Mouse (Mus musculus) CH12.LX (cell line): ENCODE data around the gene Cfap206. TPM values are rescaled to one million over a fixed set of nuclear protein-coding genes. Genes with fewer than 3 reads are reported as not detected.

Experiments used
- DNase-seq: peaks from one replicate; pipeline ENCODE4 v3.0.0-alpha.2; 2013; ENCODE audit errors: extremely low read depth
- H3K27ac ChIP-seq: 2 replicates; pipeline ENCODE4 v1.5.1; 2012; ENCODE audit warnings: low read depth, mild to moderate bottlenecking, control low read depth, moderate library complexity; ENCODE audit not compliant: insufficient read depth
- H3K27me3 ChIP-seq: replicated peaks from 2 replicates; pipeline ENCODE3; 2012; ENCODE audit warnings: inconsistent platforms
- H3K36me3 ChIP-seq, 2 experiments: replicated peaks in 1 of 2; 2 replicates each; pipeline versions ENCODE3 to v1.6.1; 2012; ENCODE audit warnings: inconsistent platforms in 1 of 2, low read length in 1 of 2, mild to moderate bottlenecking in 1 of 2, mixed read lengths in 1 of 2, moderate library complexity in 1 of 2; ENCODE audit not compliant: control insufficient read depth in 1 of 2, insufficient read depth in 1 of 2
- H3K4me1 ChIP-seq, 2 experiments: 2 replicates each; pipeline ENCODE4 v1.6.1; 2012; ENCODE audit warnings: inconsistent platforms in 1 of 2, moderate library complexity in 1 of 2; ENCODE audit not compliant: insufficient read depth in 2 of 2, control insufficient read depth in 1 of 2
- H3K4me2 ChIP-seq: 2 replicates; pipeline ENCODE4 v1.6.1; 2012; ENCODE audit warnings: low read depth, mild to moderate bottlenecking, control low read depth; ENCODE audit not compliant: poor library complexity, insufficient read depth, severe bottlenecking
- H3K4me3 ChIP-seq, 3 experiments: fragments of 150-350 bp in 1 of 3; sonication (generic) in 1 of 3; replicated peaks in 1 of 3; 2 replicates each; pipeline versions ENCODE3 to v1.5.1; 2011 to 2012; ENCODE audit warnings: low read depth in 2 of 3, low read length in 2 of 3, mild to moderate bottlenecking in 2 of 3, moderate library complexity in 2 of 3, control low read depth in 1 of 3, improper control_type of control experiment in 1 of 3, inconsistent platforms in 1 of 3, mixed read lengths in 1 of 3; ENCODE audit not compliant: poor library complexity in 1 of 3
- H3K79me2 ChIP-seq: replicated peaks from 2 replicates; pipeline ENCODE4 v1.6.1; 2012; ENCODE audit warnings: mild to moderate bottlenecking, moderate library complexity; ENCODE audit not compliant: control insufficient read depth, poor library complexity, insufficient read depth, severe bottlenecking; ENCODE audit errors: extremely low read depth
- H3K9ac ChIP-seq: 2 replicates; pipeline ENCODE4 v1.6.1; 2012; ENCODE audit warnings: low read depth, mild to moderate bottlenecking, control low read depth, moderate library complexity; ENCODE audit not compliant: insufficient read depth
- H3K9me3 ChIP-seq: replicated peaks from 2 replicates; pipeline ENCODE3; 2012; ENCODE audit warnings: low read length, inconsistent platforms, mixed read lengths
- CHD2 ChIP-seq: IDR thresholded peaks from 2 replicates; pipeline ENCODE4 v1.6.1; 2011; ENCODE audit warnings: low read length, improper control_type of control experiment
- E2F4 ChIP-seq: IDR thresholded peaks from 2 replicates; pipeline ENCODE4 v1.6.1; 2011; ENCODE audit warnings: low read depth, low read length, improper control_type of control experiment; ENCODE audit not compliant: insufficient replicate concordance
- EP300 ChIP-seq: IDR thresholded peaks from 2 replicates; pipeline ENCODE4 v1.6.1; 2011; ENCODE audit warnings: low read length, improper control_type of control experiment
- ETS1 ChIP-seq: conservative IDR thresholded peaks from 2 replicates; pipeline ENCODE4 v1.6.1; 2012; ENCODE audit warnings: low read depth, mild to moderate bottlenecking, inconsistent platforms, low read length, improper control_type of control experiment, moderate library complexity
- GABPA ChIP-seq: IDR thresholded peaks from 2 replicates; pipeline ENCODE4 v1.6.1; 2012; ENCODE audit warnings: low read depth, low read length, improper control_type of control experiment, inconsistent platforms; ENCODE audit not compliant: insufficient replicate concordance
- HCFC1 ChIP-seq: IDR thresholded peaks from 2 replicates; pipeline ENCODE4 v1.6.1; 2012; ENCODE audit warnings: low read depth, mild to moderate bottlenecking, inconsistent platforms, low read length, improper control_type of control experiment
- JUN ChIP-seq: IDR thresholded peaks from 2 replicates; pipeline ENCODE4 v1.6.1; 2011; ENCODE audit warnings: low read depth, mild to moderate bottlenecking, low read length, improper control_type of control experiment, moderate library complexity; ENCODE audit not compliant: insufficient read depth
- JUND ChIP-seq: conservative IDR thresholded peaks from 2 replicates; pipeline ENCODE4 v1.6.1; 2011; ENCODE audit warnings: low read depth, low read length, improper control_type of control experiment
- MAX ChIP-seq: IDR thresholded peaks from 2 replicates; pipeline ENCODE4 v1.6.1; 2011; ENCODE audit warnings: low read length, improper control_type of control experiment
- MXI1 ChIP-seq: IDR thresholded peaks from 2 replicates; pipeline ENCODE4 v1.6.1; 2011; ENCODE audit warnings: mild to moderate bottlenecking, low read depth, low read length, improper control_type of control experiment
- NELFE ChIP-seq: IDR thresholded peaks from 2 replicates; pipeline ENCODE4 v1.6.1; 2011; ENCODE audit warnings: low read depth, low read length, improper control_type of control experiment
- NRF1 ChIP-seq: IDR thresholded peaks from 2 replicates; pipeline ENCODE4 v1.6.1; 2014; ENCODE audit warnings: low read depth, mild to moderate bottlenecking, inconsistent platforms, low read length, improper control_type of control experiment, moderate library complexity
- SIN3A ChIP-seq: IDR thresholded peaks from 2 replicates; pipeline ENCODE4 v1.6.1; 2012; ENCODE audit warnings: low read length, improper control_type of control experiment, inconsistent platforms
- SMC3 ChIP-seq: IDR thresholded peaks from 2 replicates; pipeline ENCODE4 v1.6.1; 2011; ENCODE audit warnings: low read depth, low read length, improper control_type of control experiment
- TCF12 ChIP-seq: IDR thresholded peaks from 2 replicates; pipeline ENCODE4 v1.6.1; 2014; ENCODE audit warnings: low read depth, mild to moderate bottlenecking, inconsistent platforms, low read length, improper control_type of control experiment
- USF2 ChIP-seq: conservative IDR thresholded peaks from 2 replicates; pipeline ENCODE4 v1.6.1; 2011; ENCODE audit warnings: low read depth, low read length, improper control_type of control experiment
- ZC3H11A ChIP-seq: IDR thresholded peaks from 2 replicates; pipeline ENCODE4 v1.6.1; 2012; ENCODE audit warnings: low read depth, mild to moderate bottlenecking, inconsistent platforms, low read length, improper control_type of control experiment
- ZKSCAN1 ChIP-seq: IDR thresholded peaks from 2 replicates; pipeline ENCODE4 v1.6.1; 2012; ENCODE audit warnings: low read depth, inconsistent platforms, low read length, improper control_type of control experiment, borderline replicate concordance
- ZMIZ1 ChIP-seq: IDR thresholded peaks from 2 replicates; pipeline ENCODE4 v1.6.1; 2012; ENCODE audit warnings: low read depth, mild to moderate bottlenecking, inconsistent platforms, low read length, improper control_type of control experiment
- ZNF384 ChIP-seq: IDR thresholded peaks from 2 replicates; pipeline ENCODE4 v1.6.1; 2012; ENCODE audit warnings: low read depth, low read length, improper control_type of control experiment, inconsistent platforms
- dilution Hi-C: fragments of 300-500 bp; cut with MboI; formaldehyde crosslinking; loops from 2 replicates; pipeline ENCODE4 v1.14.3; 2020; ENCODE audit warnings: low sequenced_read_pairs; ENCODE audit not compliant: extremely low pct_unique_long_range_greater_than_20kb, extremely low pct_ligation_motif_present
- in situ Hi-C: fragments of 300-500 bp; cut with MboI; formaldehyde crosslinking; loops from 3 replicates; pipeline ENCODE4 v1.14.3; 2019; ENCODE audit warnings: low sequenced_read_pairs, low pct_ligation_motif_present, low pct_unique_long_range_greater_than_20kb, mixed read lengths
- polyA plus RNA-seq: library from polyadenylated mRNA; unstranded; fragments of >175 nt; gene quantifications from 2 replicates; pipeline ENCODE4 v1.2.1, GENCODE M21; 2012; ENCODE audit warnings: low read depth; ENCODE audit not compliant: insufficient read length
- total RNA-seq, 2 experiments: library from RNA; depleted of rRNA; stranded (reverse); fragments of 300-350 nt in 1 of 2; fragments of >200 nt in 1 of 2; gene quantifications; 2 replicates each; pipeline ENCODE4 v1.2.3; 2012 to 2014

The Cfap206 gene
- total and polyA plus RNA-seq, 3 experiments = not detected

- H3K4me3 ChIP-seq = no peak overlapping the region
- no peak overlapping the region for H3K27ac ChIP-seq
- no peaks in the 10 kb centered on the region for H3K79me2 ChIP-seq
- no peak for DNase-seq
- H3K4me1 ChIP-seq = no peaks in the 10 kb centered on the region
- H3K9ac ChIP-seq = no peak overlapping the region
- no peak overlapping the region for H3K4me2 ChIP-seq
- in situ Hi-C loops = no loop called here
- H3K27me3 ChIP-seq = peaks cover 18% of the 10 kb centered on the region
- dilution Hi-C loops = no loop called here
- no peaks in the 10 kb centered on the region for H3K9me3 ChIP-seq
- H3K36me3 ChIP-seq = no peaks in the 10 kb centered on the region
- TF ChIP-seq ZNF384 (no peak), MAX (no peak), E2F4 (no peak), TCF12 (no peak), USF2 (no peak), ZC3H11A (no peak), JUND (no peak)
Measured at GRCm38 (mm10) chr4:34749236-34749635, 19.2 kb upstream of the Cfap206 start.

GRCm38 (mm10) chr4:34734461-34734860 is 4.5 kb upstream of the Cfap206 start:
- Histone ChIP-seq H3K79me2 (no peaks in the 10 kb centered on the region), H3K9me3 (peaks cover 4% of the 10 kb centered on the region), H3K4me1 (peaks cover 0 to 9% of the 10 kb centered on the region in 2 experiments; a peak in 2 of 4 replicates), H3K27me3 (peaks cover 13% of the 10 kb centered on the region), H3K9ac (no peak overlapping the region), H3K27ac (no peak overlapping the region), H3K36me3 (no peaks in the 10 kb centered on the region), H3K4me3 (no peak overlapping the region), H3K4me2 (no peak overlapping the region)
- dilution Hi-C loops = no loop called here
- TF ChIP-seq JUN = no peak
- no peak for TF ChIP-seq ZKSCAN1
- TF ChIP-seq MAX = no peak
- TF ChIP-seq NELFE = no peak
- no peak for TF ChIP-seq GABPA
- TF ChIP-seq USF2 = no peak
- no peak for TF ChIP-seq ETS1
- no peak for TF ChIP-seq NRF1
- no peak for TF ChIP-seq SIN3A
- no peak for TF ChIP-seq CHD2
- TF ChIP-seq TCF12 = no peak
- no peak for TF ChIP-seq HCFC1
- no peak for TF ChIP-seq ZMIZ1
- no peak for TF ChIP-seq MXI1
- no peak for TF ChIP-seq EP300
- no peak for TF ChIP-seq SMC3
- in situ Hi-C loops = no loop called here
- no peak for DNase-seq
